Mouse (Mus musculus) liver, embryonic 13.5 days (tissue): ENCODE results near the gene Ccdc175. TPM values are rescaled to one million over a fixed set of nuclear protein-coding genes. Genes with fewer than 3 reads are reported as not detected.

Source experiments
- ATAC-seq: fragments of 200-750 bp; cut with Nextera tagmentation; 2 replicates; pipeline ENCODE4 v1.8.0; 2017; ENCODE audit warnings: low read depth, mild to moderate bottlenecking, moderate number of reproducible peaks, moderate library complexity
- DNase-seq: peaks from one replicate; pipeline ENCODE4 v3.0.0; 2022
- H3K27ac ChIP-seq: fragments of 300-500 bp; sonication (generic); 2 replicates; pipeline ENCODE4 v1.5.1; 2015; ENCODE audit warnings: moderate library complexity, mild to moderate bottlenecking, inconsistent platforms
- H3K27me3 ChIP-seq: fragments of 300-500 bp; sonication (generic); 2 replicates; pipeline ENCODE4 v1.6.1; 2015; ENCODE audit warnings: mild to moderate bottlenecking, inconsistent platforms
- H3K36me3 ChIP-seq: fragments of 300-500 bp; sonication (generic); 2 replicates; pipeline ENCODE4 v1.6.1; 2015; ENCODE audit warnings: mild to moderate bottlenecking, inconsistent platforms
- H3K4me1 ChIP-seq: fragments of 300-500 bp; sonication (generic); replicated peaks from 2 replicates; pipeline ENCODE4 v1.6.1; 2015; ENCODE audit warnings: inconsistent platforms
- H3K4me2 ChIP-seq: fragments of 300-500 bp; sonication (generic); 2 replicates; pipeline ENCODE4 v1.6.1; 2015; ENCODE audit warnings: inconsistent platforms, mild to moderate bottlenecking, moderate library complexity
- H3K4me3 ChIP-seq: fragments of 300-500 bp; sonication (generic); replicated peaks from 2 replicates; pipeline ENCODE4 v1.5.1; 2015; ENCODE audit warnings: mild to moderate bottlenecking, inconsistent platforms
- H3K9ac ChIP-seq: fragments of 300-500 bp; sonication (generic); 2 replicates; pipeline ENCODE4 v1.6.1; 2015; ENCODE audit warnings: mild to moderate bottlenecking, inconsistent platforms
- H3K9me3 ChIP-seq: fragments of 300-500 bp; sonication (generic); replicated peaks from 2 replicates; pipeline ENCODE4 v1.6.1; 2016; ENCODE audit warnings: inconsistent platforms
- WGBS: fragments of 180-500 bp; shearing (Covaris S2); methylation state at CpG from one replicate; pipeline ENCODE4 v1.1.7; 2015; ENCODE audit not compliant: insufficient replicate concordance; 5-methylcytosine and 5-hydroxymethylcytosine counted together
- polyA plus RNA-seq: library from polyadenylated mRNA; unstranded; fragments of >200 nt; fragmentation: Nextera tagmentation; extraction: Ambion mirVana; gene quantifications from 2 replicates; pipeline ENCODE4 v1.2.1, GENCODE M21; 2015

The Ccdc175 gene
- not detected in 2 replicates for polyA plus RNA-seq

GRCm38 (mm10) chr12:72184929-72185328, at the start of gene Ccdc175:
Gene Ccdc175, minus strand, starts transcription at chr12:72185029.
- 64% methylated on average over 12 of the region's 12 CpGs for WGBS
- no peak within 1 kb of the TSS for H3K27ac ChIP-seq
- H3K27me3 ChIP-seq: no peaks in the 10 kb centered on the region
- no peak within 1 kb of the TSS for H3K4me2 ChIP-seq
- no peak within 1 kb of the TSS for H3K4me3 ChIP-seq
- no peaks in the 10 kb centered on the region for H3K36me3 ChIP-seq
- no peaks in the 10 kb centered on the region for H3K9me3 ChIP-seq
- no peaks in the 10 kb centered on the region for H3K4me1 ChIP-seq
- ATAC-seq (no peak), DNase-seq (no peak)
- no peak within 1 kb of the TSS for H3K9ac ChIP-seq

- H3K4me1 ChIP-seq: no peaks in the 10 kb centered on the region
- no peak overlapping the region for H3K4me3 ChIP-seq
- no peak for DNase-seq
- peaks cover 36% of the 10 kb centered on the region for H3K27me3 ChIP-seq
- H3K9me3 ChIP-seq: no peaks in the 10 kb centered on the region
- H3K9ac ChIP-seq: no peak overlapping the region
- H3K27ac ChIP-seq: no peak overlapping the region
- no peaks in the 10 kb centered on the region for H3K36me3 ChIP-seq
- no peak overlapping the region for H3K4me2 ChIP-seq
- WGBS: 60% methylated on average over 3 of the region's 3 CpGs
- no peak for ATAC-seq
These were observed 49.3 kb upstream of the Ccdc175 start for GRCm38 (mm10) chr12:72234151-72234550.

GRCm38 (mm10) chr12:72232826-72233790, 48.3 kb upstream of the Ccdc175 start:
- H3K4me2 ChIP-seq: no peak overlapping the region
- H3K36me3 ChIP-seq: no peaks in the 10 kb centered on the region
- peaks cover 31% of the 10 kb centered on the region for H3K27me3 ChIP-seq
- no peak overlapping the region for H3K27ac ChIP-seq
- WGBS: 74% methylated on average over 19 of the region's 19 CpGs
- no peak for DNase-seq
- no peaks in the 10 kb centered on the region for H3K4me1 ChIP-seq
- H3K9ac ChIP-seq: no peak overlapping the region
- no peaks in the 10 kb centered on the region for H3K9me3 ChIP-seq
- no peak for ATAC-seq
- no peak overlapping the region for H3K4me3 ChIP-seq

GRCm38 (mm10) chr12:72232176-72232575, 47.3 kb upstream of the Ccdc175 start:
- Histone ChIP-seq H3K9ac (no peak overlapping the region), H3K27me3 (peaks cover 22% of the 10 kb centered on the region), H3K4me3 (no peak overlapping the region), H3K27ac (no peak overlapping the region), H3K36me3 (no peaks in the 10 kb centered on the region), H3K9me3 (no peaks in the 10 kb centered on the region), H3K4me1 (no peaks in the 10 kb centered on the region), H3K4me2 (no peak overlapping the region)
- ATAC-seq (no peak), DNase-seq (no peak)
- WGBS: 59% methylated on average over 3 of the region's 3 CpGs

GRCm38 (mm10) chr12:72229451-72230196, 44.8 kb upstream of the Ccdc175 start:
- H3K4me1 ChIP-seq: no peaks in the 10 kb centered on the region
- no peak overlapping the region for H3K27ac ChIP-seq
- H3K4me2 ChIP-seq: no peak overlapping the region
- H3K9ac ChIP-seq: no peak overlapping the region
- 59% methylated on average over 8 of the region's 8 CpGs for WGBS
- no peaks in the 10 kb centered on the region for H3K9me3 ChIP-seq
- H3K4me3 ChIP-seq: no peak overlapping the region
- no peak for ATAC-seq
- no peaks in the 10 kb centered on the region for H3K27me3 ChIP-seq
- no peak for DNase-seq
- no peaks in the 10 kb centered on the region for H3K36me3 ChIP-seq

GRCm38 (mm10) chr12:72227731-72228130, 42.9 kb upstream of the Ccdc175 start:
- Histone ChIP-seq H3K9me3 (no peaks in the 10 kb centered on the region), H3K9ac (no peak overlapping the region), H3K27ac (no peak overlapping the region), H3K4me2 (no peak overlapping the region), H3K27me3 (no peaks in the 10 kb centered on the region), H3K4me1 (no peaks in the 10 kb centered on the region), H3K4me3 (no peak overlapping the region), H3K36me3 (no peaks in the 10 kb centered on the region)
- DNase-seq (no peak), ATAC-seq (no peak)
- 83% methylated on average over 6 of the region's 6 CpGs for WGBS

- no peaks in the 10 kb centered on the region for H3K36me3 ChIP-seq
- H3K27ac ChIP-seq: no peak overlapping the region
- H3K4me1 ChIP-seq: no peaks in the 10 kb centered on the region
- H3K4me3 ChIP-seq: no peak overlapping the region
- H3K27me3 ChIP-seq: no peaks in the 10 kb centered on the region
- H3K9ac ChIP-seq: no peak overlapping the region
- WGBS: 73% methylated on average over 3 of the region's 3 CpGs
- no peak for ATAC-seq
- no peak for DNase-seq
- H3K4me2 ChIP-seq: no peak overlapping the region
- no peaks in the 10 kb centered on the region for H3K9me3 ChIP-seq
These were observed 40.5 kb upstream of the Ccdc175 start for GRCm38 (mm10) chr12:72225371-72225770.

- H3K27ac ChIP-seq: no peak overlapping the region
- WGBS: 82% methylated on average over 16 of the region's 16 CpGs
These were observed 38.8 kb upstream of the Ccdc175 start for GRCm38 (mm10) chr12:72223557-72224102.

GRCm38 (mm10) chr12:72213554-72213953, 28.7 kb upstream of the Ccdc175 start:
- no peaks in the 10 kb centered on the region for H3K9me3 ChIP-seq
- no peak for ATAC-seq
- no peak overlapping the region for H3K27ac ChIP-seq
- no peaks in the 10 kb centered on the region for H3K27me3 ChIP-seq
- WGBS: 17% methylated on average over 5 of the region's 5 CpGs
- H3K9ac ChIP-seq: no peak overlapping the region
- no peaks in the 10 kb centered on the region for H3K36me3 ChIP-seq
- H3K4me1 ChIP-seq: no peaks in the 10 kb centered on the region
- H3K4me2 ChIP-seq: no peak overlapping the region
- DNase-seq: no peak
- no peak overlapping the region for H3K4me3 ChIP-seq

More at GRCm38 (mm10) chr12:72223557-72224102, 38.8 kb upstream of the Ccdc175 start:
- Histone ChIP-seq H3K4me2 (no peak overlapping the region), H3K36me3 (no peaks in the 10 kb centered on the region), H3K9ac (no peak overlapping the region), H3K9me3 (no peaks in the 10 kb centered on the region), H3K27me3 (no peaks in the 10 kb centered on the region), H3K4me3 (no peak overlapping the region), H3K4me1 (no peaks in the 10 kb centered on the region)
- DNase-seq (no peak), ATAC-seq (no peak)

- no peak for DNase-seq
- Histone ChIP-seq H3K27me3 (no peaks in the 10 kb centered on the region), H3K9me3 (no peaks in the 10 kb centered on the region), H3K27ac (no peak overlapping the region), H3K4me3 (no peak overlapping the region), H3K9ac (no peak overlapping the region), H3K4me2 (no peak overlapping the region), H3K36me3 (no peaks in the 10 kb centered on the region), H3K4me1 (no peaks in the 10 kb centered on the region)
- ATAC-seq: no peak
- WGBS: 70% methylated on average over 3 of the region's 3 CpGs
These were observed 16.0 kb upstream of the Ccdc175 start for GRCm38 (mm10) chr12:72200828-72201227.

GRCm38 (mm10) chr12:72197925-72198486, 13.2 kb upstream of the Ccdc175 start:
- 54% methylated on average over 18 of the region's 18 CpGs for WGBS
- no peak overlapping the region for H3K4me3 ChIP-seq

More at GRCm38 (mm10) chr12:72197925-72198486, 13.2 kb upstream of the Ccdc175 start:
- no peaks in the 10 kb centered on the region for H3K27me3 ChIP-seq
- DNase-seq (no peak), ATAC-seq (no peak)
- H3K4me1 ChIP-seq: no peaks in the 10 kb centered on the region
- no peaks in the 10 kb centered on the region for H3K36me3 ChIP-seq
- H3K9me3 ChIP-seq: no peaks in the 10 kb centered on the region
- H3K4me2 ChIP-seq: no peak overlapping the region
- H3K9ac ChIP-seq: no peak overlapping the region
- H3K27ac ChIP-seq: no peak overlapping the region
